Mouse (Mus musculus) frontal cortex, postnatal 25 days (tissue): Measurements from ENCODE around the gene Afg3l1.
"Not testable (repeated sequence)": the region's sequence is repeated elsewhere in the genome, so short reads cannot be mapped to it uniquely, and the experiment has no call there.

Source experiments
- DNase-seq, 2 experiments: peaks; one replicate each; pipeline ENCODE4 v3.0.0; 2022; ENCODE audit warnings: low spot score in 2 of 2

Afg3l1 gene

DNA sequence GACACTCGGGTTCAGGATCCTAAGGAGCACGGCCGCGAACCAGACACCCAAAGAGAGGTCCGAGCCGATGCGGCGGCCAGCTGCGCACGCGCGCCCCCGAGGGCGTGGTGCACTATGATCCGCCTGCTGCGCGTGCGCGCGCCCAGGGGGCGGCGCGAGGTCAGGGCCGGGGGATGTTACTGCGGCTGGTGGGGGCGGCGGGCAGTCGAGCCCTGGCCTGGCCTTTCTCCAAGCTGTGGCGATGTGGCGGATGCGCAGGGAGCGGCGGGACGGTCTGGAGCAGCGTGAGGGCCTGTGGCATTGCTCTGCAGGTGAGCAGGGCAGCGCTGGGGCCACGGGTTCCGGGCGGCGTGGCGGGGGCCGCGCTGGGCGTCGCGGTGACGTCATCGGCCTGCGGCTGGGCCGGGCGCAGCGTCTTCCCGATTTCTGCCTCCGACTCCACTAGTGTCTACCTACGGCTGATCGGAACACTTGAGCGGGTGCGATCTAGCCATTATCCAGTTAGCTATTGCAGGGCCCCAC is at the start of gene Afg3l1:
Afg3l1 (plus strand) TSS at position 167 of the 522 bp plus-strand sequence.
- peak; percentile 92 to 93 for DNase-seq

DNA sequence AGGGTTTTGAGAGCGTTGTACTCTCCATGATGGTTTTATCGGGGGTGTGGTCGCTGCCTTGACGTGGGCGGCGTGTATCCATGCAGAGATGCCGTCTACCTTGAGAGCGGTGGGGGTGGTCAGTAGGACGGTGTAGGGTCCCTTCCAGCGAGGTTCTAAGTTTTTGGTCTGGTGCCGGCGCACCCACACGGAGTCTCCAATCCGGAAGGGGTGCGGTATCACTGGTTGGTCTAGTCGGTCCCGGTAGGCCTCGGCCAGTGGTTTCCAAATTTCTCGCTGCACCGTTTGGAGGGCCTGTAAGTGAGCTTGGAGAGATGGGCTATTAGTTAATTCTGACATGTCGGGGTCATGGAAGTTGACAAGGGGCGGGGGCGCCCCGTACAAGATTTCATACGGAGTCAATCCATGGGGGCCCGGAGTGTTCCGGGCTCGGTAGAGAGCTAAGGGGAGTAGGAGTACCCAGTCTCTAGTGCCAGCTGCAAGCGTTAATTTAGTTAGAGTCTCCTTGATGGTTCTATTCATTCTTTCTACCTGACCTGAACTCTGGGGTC is 49.3 kb upstream of the Afg3l1 start:
- DNase-seq, result no peak

DNA sequence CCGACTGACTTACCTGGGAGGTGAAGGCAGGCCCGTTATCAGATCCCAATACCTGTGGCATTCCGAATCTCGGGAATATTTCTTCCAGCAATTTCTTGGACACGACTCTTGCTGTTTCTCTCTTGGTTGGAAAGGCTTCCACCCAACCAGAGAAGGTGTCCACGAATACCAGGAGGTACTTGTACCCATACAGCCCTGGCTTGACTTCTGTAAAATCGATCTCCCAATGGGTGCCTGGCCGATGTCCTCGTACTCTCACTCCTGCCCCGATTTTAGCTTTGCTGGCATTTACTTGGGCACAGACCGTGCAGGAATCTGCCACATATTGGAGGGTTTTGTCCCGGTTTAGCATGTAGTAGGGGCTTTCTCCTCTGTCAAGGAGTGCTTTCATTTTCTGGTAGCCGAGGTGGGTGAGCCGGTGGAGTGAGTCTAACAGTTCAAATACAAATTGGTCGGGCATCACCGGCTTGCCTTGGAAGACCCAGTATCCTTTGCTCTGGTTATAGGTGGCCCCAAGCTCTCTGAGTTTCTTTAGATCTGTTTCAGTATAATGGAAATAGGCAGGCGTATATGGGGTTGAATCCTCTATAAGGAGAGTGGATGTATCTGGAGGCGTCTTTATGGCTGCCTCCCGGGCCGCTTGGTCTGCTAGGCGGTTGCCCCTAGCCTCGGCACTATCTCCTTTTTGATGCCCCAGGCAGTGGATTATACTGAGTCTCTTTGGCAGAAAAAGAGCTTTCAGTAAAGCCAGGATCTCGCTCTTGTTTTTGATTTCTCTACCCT is 48.6 kb upstream of the Afg3l1 start:
- no peak for DNase-seq

DNA sequence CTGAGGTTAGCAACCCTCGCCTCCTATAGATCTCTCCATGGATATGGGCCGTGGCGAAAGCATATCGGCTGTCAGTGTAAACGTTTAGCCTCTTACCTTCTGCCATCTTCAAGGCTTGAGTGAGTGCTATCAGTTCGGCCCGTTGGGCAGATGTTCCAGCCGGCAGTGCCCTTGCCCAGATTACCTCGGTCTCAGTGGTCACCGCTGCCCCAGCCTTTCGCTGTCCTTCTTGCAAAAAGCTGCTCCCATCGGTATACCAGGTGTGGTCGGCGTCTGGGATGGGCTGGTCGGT is 48.0 kb upstream of the Afg3l1 start:
- DNase-seq, result not testable (repeated sequence)

DNA sequence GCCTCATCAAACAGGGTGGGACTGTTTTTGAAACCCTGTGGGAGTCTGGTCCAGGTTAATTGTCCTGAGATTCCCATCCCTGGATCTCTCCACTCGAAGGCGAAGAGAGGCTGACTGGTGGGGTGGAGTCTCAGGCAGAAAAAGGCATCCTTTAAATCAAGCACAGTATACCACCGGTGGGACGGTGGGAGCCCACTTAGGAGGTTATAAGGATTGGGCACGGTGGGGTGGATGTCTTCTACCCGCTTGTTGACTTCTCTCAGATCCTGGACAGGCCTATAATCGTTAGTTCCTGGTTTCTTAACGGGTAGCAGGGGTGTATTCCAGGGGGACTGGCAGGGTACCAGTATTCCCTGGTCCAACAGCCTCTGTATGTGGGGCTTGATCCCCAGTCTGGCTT is 46.8 kb upstream of the Afg3l1 start:
- DNase-seq, result not testable (repeated sequence)

DNA sequence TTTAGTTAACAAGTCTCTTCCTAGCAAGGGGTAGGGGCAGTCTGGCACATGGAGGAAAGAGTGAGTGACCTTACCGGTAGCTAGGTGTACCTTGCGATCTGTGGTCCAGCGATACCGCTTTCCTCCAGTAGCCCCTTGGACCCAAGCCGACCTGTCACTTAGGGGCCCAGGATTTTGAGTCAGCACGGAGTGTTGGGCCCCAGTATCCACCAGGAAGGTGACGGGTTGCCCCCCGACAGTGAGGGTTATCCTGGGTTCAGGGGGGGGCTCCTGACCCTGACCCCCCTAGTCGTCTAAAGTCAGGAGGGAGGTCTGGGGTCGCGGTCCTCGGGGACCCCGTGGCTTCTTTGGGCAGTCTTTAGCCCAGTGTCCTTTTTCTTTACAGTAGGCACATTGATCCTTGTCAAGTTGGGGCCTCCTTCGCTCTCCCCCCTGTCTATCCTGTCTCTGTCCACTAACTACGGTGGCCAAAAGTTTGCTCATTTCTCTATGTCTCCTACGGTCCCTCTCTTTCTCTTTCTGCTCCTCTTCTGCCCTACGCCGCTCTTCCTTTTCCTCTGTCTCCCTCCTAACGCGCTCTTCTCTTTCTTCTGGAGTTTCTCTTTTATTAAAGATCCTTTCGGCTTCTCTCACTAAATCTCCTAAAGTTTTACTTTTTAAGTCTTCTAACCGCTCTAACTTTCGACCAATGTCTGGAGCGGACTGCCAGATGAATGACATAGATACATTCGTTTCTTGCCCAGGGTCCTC is 45.9 kb upstream of the Afg3l1 start:
- DNase-seq, result no peak

DNA sequence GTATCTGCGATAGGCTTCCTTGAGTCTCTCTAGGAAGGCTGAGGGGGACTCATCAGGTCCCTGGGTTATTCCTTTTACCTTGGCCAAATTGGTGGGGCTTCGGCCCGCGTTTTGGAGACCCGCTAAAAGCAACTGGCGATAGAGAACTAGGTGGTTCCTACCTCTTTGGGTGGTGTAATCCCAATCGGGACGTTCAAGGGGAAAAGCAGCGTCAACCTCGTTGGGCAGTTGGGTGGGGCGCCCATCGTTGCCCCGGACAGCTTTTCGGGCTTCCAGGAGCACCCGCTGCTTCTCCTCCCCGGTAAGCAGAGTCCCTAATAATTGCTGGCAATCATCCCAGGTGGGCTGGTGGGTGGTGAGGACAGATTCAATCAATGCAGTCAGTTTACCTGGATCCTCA is 45.3 kb upstream of the Afg3l1 start:
- DNase-seq, result no peak

DNA sequence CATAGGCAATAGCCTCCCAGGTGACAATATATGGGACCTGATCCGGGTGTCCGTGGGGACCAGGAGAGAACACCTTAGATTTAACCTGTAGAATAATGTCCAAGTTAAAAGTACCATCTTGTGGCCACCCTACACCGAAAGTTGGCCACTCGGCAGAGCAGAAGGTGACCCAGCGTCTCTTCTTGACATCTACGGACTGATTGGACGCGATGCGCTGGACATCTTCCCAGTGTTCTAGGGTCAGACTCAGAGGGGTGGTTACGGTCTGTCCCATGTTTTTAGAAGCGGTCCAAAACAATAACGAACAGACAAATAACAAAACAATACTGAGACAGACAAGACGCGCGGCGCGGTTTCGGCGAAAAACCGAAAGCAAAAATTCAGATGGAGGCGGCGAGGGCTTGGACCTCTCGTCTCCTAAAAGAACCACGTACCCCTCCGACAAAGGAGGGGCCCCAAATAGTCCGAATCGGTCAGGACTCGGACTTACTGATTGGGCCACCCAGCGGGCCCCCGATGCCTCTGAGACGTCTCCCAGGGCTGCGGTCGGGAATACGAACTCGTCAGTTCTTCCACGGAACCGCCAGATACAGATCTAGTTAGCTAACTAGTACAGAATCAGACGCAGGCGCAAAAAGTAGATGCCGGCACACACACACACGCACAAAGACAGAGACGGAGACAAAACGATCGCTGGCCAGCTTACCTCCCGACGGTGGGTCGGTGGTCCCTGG is 44.3 kb upstream of the Afg3l1 start:
- DNase-seq, result not testable (repeated sequence)

DNA sequence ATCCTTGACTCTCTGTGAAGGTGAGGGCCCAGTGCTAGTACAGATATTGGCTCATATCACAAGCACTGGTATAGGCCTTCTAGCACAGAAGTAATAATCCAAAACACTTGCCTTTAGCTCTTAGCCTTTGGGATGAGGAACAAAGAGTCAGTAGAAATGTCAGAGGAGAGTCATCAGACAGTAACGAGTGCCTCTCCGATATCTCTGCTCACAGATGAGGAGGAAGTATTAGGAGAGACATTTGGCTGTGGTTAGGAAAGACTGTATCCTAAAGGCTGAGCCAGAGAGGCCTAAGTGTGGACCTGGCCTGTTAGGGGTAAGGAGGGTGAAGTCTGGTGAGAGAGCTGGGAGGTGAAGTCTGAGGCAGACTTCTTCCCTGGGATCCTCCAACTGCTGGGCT is 35.9 kb upstream of the Afg3l1 start:
- DNase-seq, result no peak

DNA sequence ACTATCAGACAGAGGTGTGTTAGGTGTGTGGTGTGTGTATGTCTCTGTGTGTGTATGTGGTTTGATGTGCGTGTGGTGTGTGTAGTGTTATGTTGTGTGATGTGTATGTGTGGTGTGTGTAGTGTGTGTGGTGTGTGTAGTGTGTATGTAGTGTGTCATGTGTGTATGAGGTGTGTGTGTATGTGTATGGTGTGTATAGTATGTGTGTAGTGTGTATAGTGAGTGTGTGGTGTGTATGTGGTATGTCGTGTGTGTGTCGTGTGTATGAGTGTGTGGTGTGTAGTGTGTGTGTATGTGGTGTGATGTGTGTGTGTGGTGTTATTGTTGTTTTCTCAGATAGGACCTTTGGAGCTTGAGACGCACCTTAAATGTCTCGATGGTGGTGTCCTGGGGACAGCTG is 35.4 kb upstream of the Afg3l1 start:
- no peak for DNase-seq

DNA sequence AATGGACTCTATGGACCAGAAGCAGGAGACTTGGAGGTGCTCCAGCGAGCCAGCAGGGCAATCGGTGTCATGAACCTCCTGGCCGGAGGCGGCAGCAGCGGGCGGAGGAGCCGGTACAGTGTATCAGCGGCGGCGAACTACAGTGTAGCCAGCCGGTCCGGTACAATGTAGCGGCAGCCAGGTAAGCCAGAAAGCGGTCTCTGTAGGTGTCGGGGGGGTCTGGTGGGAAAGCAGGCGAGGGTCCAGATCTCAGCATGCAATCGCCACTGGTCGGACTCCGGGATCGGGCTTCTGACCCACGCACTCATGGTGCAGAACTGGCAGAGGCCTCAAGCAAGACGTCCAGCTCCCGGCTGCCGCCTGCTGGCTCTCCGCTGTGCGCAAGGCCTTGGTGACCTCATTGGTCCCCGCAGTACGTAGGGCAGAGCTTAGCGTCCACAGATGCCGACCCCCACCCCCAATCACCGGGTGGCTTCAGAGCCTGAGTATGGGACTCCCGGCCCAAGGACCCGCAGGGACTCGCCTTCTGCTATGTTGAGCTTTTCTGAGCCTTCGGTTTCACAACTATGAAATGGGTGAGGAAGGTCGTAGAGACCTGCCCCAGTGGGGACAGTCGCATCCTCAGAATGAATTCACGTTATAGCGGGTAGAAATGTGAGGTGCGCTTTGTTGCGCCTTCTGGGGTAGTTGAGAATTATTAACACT is 34.7 kb upstream of the Afg3l1 start:
- DNase-seq, result peak; percentile 91 to 92

DNA sequence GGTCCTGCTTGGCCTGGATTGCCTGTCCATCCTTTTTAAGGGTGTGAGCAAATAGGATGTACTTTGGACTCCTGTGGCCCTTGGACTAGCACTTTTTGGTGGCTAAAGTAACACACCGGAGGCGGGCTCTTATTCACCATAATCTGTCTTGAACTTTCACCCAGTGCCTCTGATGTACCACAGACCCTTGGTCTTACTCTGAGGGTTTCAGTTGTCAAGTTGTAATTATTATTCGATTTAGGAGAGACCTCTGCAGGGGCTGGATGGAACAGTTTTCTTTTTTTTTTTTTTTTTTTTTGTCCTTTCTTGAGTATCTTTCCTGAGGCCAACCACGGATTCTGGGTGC is 34.2 kb upstream of the Afg3l1 start:
- no peak for DNase-seq

DNA sequence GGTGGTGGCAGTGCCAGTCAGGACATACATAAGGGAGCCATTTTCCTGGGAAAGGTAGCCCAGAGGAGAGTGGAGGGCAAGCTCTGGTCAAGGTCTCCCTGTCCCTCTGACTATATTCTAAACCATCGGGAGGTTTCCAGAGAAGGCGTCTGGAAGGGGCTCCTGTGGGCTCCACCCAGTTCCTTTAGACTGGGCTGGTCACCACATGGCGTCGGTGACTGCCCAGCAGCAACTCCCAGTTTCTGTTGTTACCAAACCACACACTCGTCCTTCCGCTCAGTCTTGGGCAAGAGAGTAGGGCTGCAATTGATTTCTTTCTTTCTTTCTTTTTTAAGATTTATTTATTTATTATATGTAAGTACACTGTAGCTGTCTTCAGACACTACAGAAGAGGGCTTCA is 33.6 kb upstream of the Afg3l1 start:
- no peak for DNase-seq

DNA sequence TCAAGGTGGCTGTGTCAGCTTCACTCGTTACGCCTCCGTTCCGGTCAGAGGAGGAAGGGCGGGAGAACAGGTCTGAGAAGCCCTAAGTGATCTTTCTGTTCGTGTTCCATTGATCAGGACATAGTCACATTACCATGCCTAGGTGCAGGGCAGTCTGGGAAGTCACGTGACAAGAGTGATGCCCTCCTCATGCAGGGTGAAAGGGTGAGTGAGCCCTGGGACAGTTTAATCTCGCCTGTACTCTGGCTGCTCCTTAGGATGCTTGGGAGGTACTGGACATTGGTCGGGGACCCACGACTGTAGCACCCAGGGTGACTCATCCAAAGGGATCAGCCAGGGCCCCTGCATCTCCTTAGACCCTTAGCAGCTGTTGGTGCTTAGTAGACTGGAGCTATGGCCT is 31.7 kb upstream of the Afg3l1 start:
- no peak for DNase-seq

DNA sequence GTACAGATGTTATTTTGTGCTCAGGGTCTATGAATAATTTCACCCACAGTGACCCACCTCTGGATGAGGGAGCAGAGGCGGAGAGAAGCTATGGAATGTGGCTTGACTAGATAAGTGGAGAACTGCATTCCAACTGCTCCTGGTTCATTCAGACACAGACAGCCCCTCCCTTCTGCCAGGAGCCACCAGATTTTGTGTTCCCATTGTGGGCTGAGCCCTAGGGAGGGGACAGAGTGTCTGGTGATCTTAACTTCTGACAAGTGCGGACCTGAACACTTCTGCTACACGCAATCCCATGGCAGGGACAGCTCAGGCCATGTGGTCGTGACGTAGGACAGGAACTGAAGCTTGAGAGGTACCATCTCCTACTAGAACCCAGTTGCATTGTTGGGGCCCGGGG is 30.9 kb upstream of the Afg3l1 start:
- DNase-seq, result no peak

DNA sequence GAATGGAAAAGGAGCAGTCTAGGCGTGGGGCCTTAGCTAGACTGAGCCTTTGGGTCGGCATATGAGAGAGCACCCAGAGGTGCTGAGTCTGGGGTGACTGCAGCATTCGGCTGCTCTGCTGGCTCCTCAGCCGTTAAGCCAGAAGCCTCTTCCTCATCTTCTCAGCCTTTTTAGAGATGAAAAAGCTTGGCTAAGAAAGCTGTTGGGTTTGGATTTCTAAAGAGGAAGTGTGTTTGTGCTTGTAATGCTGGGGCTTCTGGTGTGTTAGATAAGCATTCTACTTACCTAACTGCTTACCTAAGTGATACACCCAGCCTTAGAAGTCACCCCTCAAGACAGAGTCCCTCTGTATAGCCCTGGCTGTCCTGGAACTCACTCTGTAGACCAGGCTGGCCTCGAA is 26.9 kb upstream of the Afg3l1 start:
- DNase-seq, result no peak

DNA sequence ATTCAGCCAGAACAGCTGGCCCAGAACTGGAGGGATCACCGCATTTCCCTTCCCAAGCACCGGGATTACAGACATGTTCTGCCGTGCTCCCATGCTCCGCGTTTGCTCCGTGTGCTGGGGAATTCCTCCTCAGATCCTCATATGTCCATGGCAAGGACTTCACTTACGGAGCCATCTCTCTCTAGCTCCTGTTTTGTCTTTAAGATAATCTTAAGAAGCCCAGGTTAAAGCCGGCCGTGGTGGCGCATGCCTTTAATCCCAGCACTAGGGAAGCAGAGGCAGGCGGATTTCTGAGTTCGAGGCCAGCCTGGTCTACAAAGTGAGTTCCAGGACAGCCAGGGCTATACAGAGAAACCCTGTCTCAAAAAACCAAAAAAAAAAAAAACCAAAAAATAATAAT is 26.0 kb upstream of the Afg3l1 start:
- not testable (repeated sequence) for DNase-seq

DNA sequence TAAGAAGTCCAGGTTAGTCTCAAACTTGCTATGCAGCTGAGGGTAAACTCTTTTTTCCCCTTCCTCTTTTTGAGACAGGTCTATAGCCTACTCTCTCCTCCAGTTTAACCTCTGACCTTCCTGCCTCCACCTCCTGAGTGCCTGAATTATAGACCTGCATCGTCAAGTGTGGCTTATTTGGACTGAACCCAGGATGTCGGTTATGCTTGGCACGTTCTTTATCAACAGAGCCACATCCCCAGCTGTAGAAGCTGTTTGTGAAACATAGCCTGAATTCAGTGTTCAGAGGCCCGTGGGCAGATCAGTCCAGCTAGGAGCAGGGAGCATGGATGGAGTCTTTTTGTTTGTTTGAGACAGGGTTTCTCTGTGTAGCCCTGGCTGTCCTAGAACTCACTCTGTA is 25.6 kb upstream of the Afg3l1 start:
- DNase-seq, result no peak

DNA sequence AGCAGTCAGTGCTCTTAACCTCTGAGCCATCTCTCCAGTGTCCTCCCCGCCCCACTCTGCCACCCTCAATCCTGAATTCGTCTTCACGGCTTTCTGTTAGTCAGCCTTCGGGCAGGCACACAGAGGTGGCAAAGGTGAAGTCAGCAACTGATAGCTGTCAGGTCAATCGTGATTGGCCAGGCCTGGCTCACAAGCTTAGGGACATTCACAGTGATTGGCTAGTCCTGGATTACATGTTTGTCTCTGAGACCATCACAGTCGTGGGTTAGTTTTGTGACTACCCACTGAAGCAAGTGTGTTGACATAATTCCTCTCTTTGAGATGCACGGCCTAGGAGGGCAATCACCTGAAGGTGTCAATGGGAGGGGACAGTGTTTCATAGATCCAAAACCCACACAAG is 24.4 kb upstream of the Afg3l1 start:
- DNase-seq, result no peak

DNA sequence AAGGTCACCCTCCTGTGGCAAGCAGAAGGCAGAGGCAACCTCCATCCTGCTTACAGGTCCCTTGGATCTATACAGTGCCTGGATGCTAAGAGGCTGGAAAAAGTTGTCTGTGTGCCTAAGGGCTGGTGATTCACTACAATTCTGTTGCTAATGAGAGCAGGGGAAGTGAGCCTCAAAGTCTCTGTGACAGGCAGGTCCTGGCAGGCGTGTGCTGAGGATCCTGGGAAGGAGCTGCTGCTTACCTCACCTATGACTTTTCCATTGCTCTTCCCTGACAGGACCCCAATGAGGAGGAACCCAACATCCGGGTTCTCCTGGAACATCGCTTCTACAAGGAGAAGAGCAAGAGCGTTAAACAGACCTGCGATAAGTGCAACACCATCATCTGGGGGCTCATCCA is 23.8 kb upstream of the Afg3l1 start:
- DNase-seq, result no peak

DNA sequence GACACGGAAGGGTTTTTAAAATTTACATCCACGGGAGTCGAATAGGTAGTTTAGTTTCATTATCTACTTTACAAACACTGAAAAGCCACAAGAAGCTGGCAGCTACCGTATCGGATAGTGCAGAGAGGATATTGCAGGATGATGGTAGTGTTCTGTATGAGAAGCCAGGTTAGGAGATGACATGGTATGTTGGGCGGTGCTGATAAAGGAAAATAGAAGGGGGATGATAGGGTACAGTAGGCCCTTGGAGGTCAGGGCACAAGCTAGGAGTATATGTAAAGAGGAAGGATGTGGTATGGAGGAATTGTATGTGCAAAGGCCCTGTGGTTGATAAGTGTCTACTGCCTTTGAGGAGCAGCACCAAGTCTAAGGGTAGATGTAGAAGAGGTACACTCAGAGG is 23.1 kb upstream of the Afg3l1 start:
- DNase-seq, result no peak

DNA sequence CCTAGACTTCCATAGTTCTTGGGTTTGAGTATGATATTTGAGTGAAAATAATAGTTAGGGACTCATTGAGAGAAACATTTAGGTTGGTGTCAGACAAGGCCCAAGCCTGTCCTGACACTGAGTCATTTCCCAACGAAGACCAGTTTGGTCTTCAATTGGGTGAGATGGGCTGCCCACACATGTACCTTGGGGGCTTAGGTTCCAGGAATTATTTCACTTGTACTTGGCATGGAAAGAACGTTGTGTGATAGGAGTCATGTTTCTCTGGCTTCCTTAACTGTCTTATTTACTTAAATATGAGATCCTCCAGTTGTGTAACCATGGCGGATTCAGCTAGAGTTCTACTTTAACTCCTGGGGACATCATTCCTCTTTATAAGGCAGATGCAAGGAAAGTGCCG is 14.1 kb upstream of the Afg3l1 start:
- DNase-seq, result no peak
